Mouse (Mus musculus) midbrain, embryonic 11.5 days (tissue): Measurements from ENCODE around the gene Kcnj9. TPM values are rescaled to one million over a fixed set of nuclear protein-coding genes. Genes with fewer than 3 reads are reported as not detected.

Experiments used
- ATAC-seq: fragments of 200-750 bp; cut with Nextera tagmentation; 2 replicates; pipeline ENCODE4 v1.8.0; 2017; ENCODE audit warnings: moderate TSS enrichment, moderate library complexity; ENCODE audit not compliant: low FRiP score
- DNase-seq: peaks from one replicate; pipeline ENCODE4 v3.0.0; 2015; ENCODE audit warnings: low spot score; ENCODE audit errors: missing footprints
- H3K27ac ChIP-seq: fragments of 300-500 bp; sonication (generic); 2 replicates; pipeline ENCODE4 v1.5.1; 2014; ENCODE audit warnings: low read depth, low read length
- H3K27me3 ChIP-seq: fragments of 300-500 bp; sonication (generic); 2 replicates; pipeline ENCODE4 v1.6.1; 2014; ENCODE audit warnings: mild to moderate bottlenecking, low read length, moderate library complexity, mixed read lengths; ENCODE audit not compliant: control insufficient read depth, insufficient read depth
- H3K36me3 ChIP-seq: fragments of 300-500 bp; sonication (generic); 2 replicates; pipeline ENCODE4 v1.6.1; 2014; ENCODE audit warnings: mild to moderate bottlenecking, low read length, moderate library complexity, mixed read lengths; ENCODE audit not compliant: control insufficient read depth, insufficient read depth
- H3K4me1 ChIP-seq: fragments of 300-500 bp; sonication (generic); 2 replicates; pipeline ENCODE4 v1.6.1; 2014; ENCODE audit warnings: low read length; ENCODE audit not compliant: control insufficient read depth, insufficient read depth
- H3K4me2 ChIP-seq: fragments of 300-500 bp; sonication (generic); 2 replicates; pipeline ENCODE4 v1.6.1; 2014; ENCODE audit warnings: mild to moderate bottlenecking, moderate library complexity
- H3K4me3 ChIP-seq: fragments of 300-500 bp; sonication (generic); 2 replicates; pipeline ENCODE4 v1.5.1; 2014; ENCODE audit warnings: low read depth, low read length
- H3K9ac ChIP-seq: fragments of 300-500 bp; sonication (generic); 2 replicates; pipeline ENCODE4 v1.6.1; 2014; ENCODE audit warnings: low read length
- H3K9me3 ChIP-seq: fragments of 300-500 bp; sonication (generic); 2 replicates; pipeline ENCODE4 v1.6.1; 2016; ENCODE audit warnings: low read length; ENCODE audit not compliant: control insufficient read depth
- WGBS: fragments of 180-500 bp; shearing (Covaris S2); extraction: QIAGEN DNeasy Blood & Tissue Kit; methylation state at CpG from one replicate; pipeline ENCODE4 v1.1.7; 2014; 5-methylcytosine and 5-hydroxymethylcytosine counted together
- polyA plus RNA-seq: library from polyadenylated mRNA; unstranded; fragments of >200 nt; fragmentation: Nextera tagmentation; extraction: Ambion mirVana; gene quantifications from 2 replicates; pipeline ENCODE4 v1.2.1, GENCODE M21; 2014

Kcnj9 gene
- polyA plus RNA-seq, 1 experiment from 2014 or later, result 0.37 TPM

DNA sequence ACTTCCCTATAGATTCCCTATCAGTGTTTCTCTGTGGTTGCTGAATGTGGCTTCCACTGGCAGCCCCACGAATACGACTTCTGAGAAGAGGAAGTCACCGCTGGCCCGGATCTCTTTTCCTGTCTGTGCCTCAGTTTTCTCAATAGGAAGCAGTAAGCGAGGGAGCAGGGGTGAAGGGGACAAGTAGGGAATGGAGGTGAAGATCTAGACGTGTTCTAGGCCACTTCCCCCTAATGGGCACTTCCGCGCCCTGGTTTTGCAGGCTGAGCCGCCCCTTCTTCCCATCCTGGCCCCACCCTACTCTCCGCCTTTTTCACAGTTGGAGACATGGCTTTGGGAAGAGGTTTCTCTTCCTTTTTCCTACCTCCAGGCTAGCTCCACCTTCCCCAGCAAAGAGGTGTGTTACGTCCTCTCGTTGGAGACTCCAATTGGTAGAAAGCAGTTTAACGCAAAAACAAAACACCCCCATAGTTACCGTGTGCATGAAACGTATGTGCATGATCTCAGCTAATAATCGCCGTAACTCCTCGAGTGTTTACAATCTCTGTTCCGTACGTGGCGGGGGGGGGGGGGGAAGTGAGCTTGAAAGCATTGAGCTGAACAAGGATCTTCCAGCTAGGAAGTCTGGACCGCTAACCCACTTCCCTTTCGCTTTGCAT lies 17.7 kb downstream of the Kcnj9 start:
- peak overlapping the region; percentile 73 for H3K9ac ChIP-seq
- no peaks in the 10 kb centered on the region; the same call in 1 of the 2 replicates for H3K27me3 ChIP-seq
- WGBS, result 8% methylated on average over 23 of the region's 23 CpGs
- H3K9me3 ChIP-seq, result no peaks in the 10 kb centered on the region
- peak overlapping the region; percentile 72 for H3K4me3 ChIP-seq
- DNase-seq, result peak; percentile 89
- no peak for ATAC-seq
- H3K4me1 ChIP-seq, result peaks cover 35% of the 10 kb centered on the region
- no peaks in the 10 kb centered on the region for H3K36me3 ChIP-seq
- H3K4me2 ChIP-seq, result peak overlapping the region; percentile 88
- H3K27ac ChIP-seq, result peak overlapping the region; percentile 41; the same call in 1 of the 2 replicates

DNA sequence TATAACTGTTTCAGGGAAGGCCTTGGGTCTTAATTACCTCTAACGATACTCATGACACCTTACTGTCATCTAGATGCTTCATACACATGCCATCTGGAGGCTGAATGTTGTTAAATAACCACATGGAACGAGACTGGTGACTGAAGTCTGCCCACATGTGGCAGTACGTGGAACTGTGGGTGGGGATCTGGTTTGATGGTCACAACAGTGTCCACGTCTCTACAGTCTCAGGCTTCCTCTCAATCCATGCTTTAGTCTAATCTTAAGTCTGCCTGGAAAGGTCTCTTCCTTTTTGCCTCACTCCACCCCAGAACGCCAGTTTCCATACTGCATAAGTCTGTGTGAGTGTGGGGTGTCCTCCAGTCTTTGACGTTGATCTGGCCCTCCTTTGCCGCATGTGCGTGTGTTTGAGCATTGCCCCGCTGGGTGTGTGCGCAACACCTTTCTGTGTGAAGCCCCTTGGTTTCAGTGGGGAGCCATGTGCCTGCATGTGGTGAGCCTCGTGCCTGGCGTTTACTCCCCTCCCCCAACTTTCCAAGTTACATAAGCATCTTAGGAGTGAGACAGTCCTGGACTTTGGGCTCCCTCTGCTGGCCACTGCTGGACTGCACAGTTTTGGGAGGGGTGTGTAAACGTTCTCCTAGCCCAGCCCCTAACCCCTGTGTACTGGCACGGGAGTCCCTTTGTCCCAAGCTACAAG lies 19.3 kb downstream of the Kcnj9 start:
- Histone ChIP-seq H3K9me3 (no peaks in the 10 kb centered on the region), H3K4me1 (peaks cover 31% of the 10 kb centered on the region), H3K27me3 (no peaks in the 10 kb centered on the region; the same call in 1 of the 2 replicates), H3K27ac (0 out of 2 replicates have a peak overlapping the region, but pooled peaks have one; percentile 26), H3K9ac (peak overlapping the region; percentile 63), H3K4me2 (peak overlapping the region; percentile 48), H3K4me3 (no peak overlapping the region; the same call in 1 of the 2 replicates), H3K36me3 (no peaks in the 10 kb centered on the region)
- peak; percentile 100 for DNase-seq
- ATAC-seq, result peak; percentile 71
- 4% methylated on average over 14 of the region's 14 CpGs for WGBS

DNA sequence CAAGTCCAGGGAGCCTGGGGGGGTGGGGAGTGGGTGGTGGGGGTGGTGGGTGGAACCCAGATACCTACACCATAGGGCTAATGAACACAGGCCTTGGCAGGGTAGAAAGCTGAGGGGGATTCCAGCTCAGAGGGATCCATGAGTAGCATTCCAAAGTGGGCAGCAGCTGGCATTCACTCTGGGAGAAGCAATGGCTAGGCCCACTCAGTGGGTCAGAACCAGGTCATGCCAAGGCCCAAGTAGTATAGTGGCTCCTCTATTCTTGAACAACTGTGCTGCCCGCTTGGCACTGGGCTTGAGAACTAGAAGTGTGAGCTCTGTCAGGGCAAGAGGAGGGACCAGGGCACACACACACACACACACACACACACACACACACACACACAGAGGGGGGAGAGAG lies 20.7 kb downstream of the Kcnj9 start:
- Histone ChIP-seq H3K27me3 (no peaks in the 10 kb centered on the region; the same call in 1 of the 2 replicates), H3K4me1 (peaks cover 20% of the 10 kb centered on the region), H3K9ac (0 out of 2 replicates have a peak overlapping the region, but pooled peaks have one; percentile 4), H3K27ac (no peak overlapping the region), H3K36me3 (no peaks in the 10 kb centered on the region), H3K9me3 (no peaks in the 10 kb centered on the region), H3K4me2 (no peak overlapping the region), H3K4me3 (no peak overlapping the region)
- DNase-seq (no peak), ATAC-seq (no peak)
- 90% methylated on average over 1 of the region's 1 CpGs for WGBS

DNA sequence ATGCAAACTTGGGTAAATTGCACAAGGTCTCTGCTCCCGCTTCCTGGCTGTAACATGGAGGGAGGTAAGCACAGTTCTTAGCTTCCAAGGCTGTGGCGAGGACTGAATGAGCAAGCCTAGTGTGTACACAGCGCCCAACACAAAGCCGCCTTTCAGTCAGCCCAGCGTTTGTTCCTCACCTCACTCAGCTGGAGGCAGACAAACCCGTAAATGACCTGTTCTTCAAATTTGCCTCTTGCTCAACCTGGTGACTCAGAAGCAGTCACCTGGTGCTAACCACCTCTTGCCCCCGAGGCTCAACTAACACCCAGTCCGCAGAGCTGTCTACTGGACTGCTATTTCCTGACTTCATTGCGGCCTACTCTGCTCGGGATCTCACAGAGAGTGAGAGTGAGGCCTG lies 21.2 kb downstream of the Kcnj9 start:
- WGBS, result 67% methylated on average over 10 of the region's 10 CpGs
- H3K9ac ChIP-seq, result 0 out of 2 replicates have a peak overlapping the region, but pooled peaks have one; percentile 4
- no peaks in the 10 kb centered on the region for H3K9me3 ChIP-seq
- H3K4me1 ChIP-seq, result peaks cover 20% of the 10 kb centered on the region
- no peak overlapping the region for H3K4me2 ChIP-seq
- no peaks in the 10 kb centered on the region for H3K36me3 ChIP-seq
- no peaks in the 10 kb centered on the region; the same call in 1 of the 2 replicates for H3K27me3 ChIP-seq
- no peak overlapping the region for H3K27ac ChIP-seq
- no peak overlapping the region for H3K4me3 ChIP-seq
- ATAC-seq, result no peak
- DNase-seq, result no peak

DNA sequence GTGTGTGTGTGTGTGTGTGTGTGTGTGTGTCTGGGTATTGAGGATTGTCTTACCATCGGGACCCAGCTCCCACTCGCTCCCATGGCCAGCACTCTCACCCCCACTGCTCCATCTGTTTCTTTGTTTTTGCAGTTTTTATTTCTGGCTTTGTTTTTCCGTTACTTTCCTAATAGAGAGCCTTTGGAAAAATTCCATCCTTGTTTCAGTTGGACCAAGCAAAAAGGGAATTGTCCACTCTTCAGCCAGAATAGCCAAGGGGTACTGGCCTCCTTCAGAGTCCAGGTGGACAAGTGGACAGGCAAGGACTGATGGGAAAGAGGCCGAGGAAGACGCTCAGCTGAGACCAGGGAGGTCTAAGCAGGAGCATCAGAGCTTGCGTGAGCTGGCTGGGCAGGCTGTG lies 22.2 kb downstream of the Kcnj9 start:
- Histone ChIP-seq H3K9ac (no peak overlapping the region), H3K36me3 (no peaks in the 10 kb centered on the region), H3K4me1 (peaks cover 24% of the 10 kb centered on the region), H3K27ac (no peak overlapping the region), H3K4me3 (no peak overlapping the region), H3K4me2 (no peak overlapping the region), H3K27me3 (no peaks in the 10 kb centered on the region; the same call in 1 of the 2 replicates), H3K9me3 (no peaks in the 10 kb centered on the region)
- DNase-seq (no peak), ATAC-seq (no peak)
- WGBS, result 80% methylated on average over 6 of the region's 6 CpGs

DNA sequence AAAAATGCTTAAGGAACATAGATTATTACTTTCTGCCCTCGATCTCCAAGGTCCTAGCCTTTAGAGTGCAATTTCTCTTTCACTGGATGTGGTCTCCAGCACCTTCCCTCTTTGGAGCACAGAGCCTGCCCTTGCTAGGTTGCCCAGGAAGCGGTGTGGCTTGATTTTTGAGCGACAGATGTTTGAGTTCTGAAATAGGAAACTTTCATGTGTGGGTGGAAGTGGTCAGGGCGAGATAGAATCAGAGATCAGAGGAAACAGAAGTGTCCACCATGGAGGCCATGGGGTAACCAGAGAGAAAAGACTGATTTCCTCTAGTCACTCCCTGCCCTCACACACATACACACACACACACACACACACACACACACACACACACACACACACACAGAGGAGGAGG lies 22.9 kb downstream of the Kcnj9 start:
- Histone ChIP-seq H3K4me1 (peaks cover 23% of the 10 kb centered on the region), H3K36me3 (no peaks in the 10 kb centered on the region), H3K9ac (no peak overlapping the region), H3K9me3 (no peaks in the 10 kb centered on the region), H3K27me3 (no peaks in the 10 kb centered on the region; the same call in 1 of the 2 replicates), H3K4me3 (no peak overlapping the region), H3K27ac (no peak overlapping the region), H3K4me2 (no peak overlapping the region)
- DNase-seq (no peak), ATAC-seq (no peak)
- 81% methylated on average over 4 of the region's 4 CpGs for WGBS

DNA sequence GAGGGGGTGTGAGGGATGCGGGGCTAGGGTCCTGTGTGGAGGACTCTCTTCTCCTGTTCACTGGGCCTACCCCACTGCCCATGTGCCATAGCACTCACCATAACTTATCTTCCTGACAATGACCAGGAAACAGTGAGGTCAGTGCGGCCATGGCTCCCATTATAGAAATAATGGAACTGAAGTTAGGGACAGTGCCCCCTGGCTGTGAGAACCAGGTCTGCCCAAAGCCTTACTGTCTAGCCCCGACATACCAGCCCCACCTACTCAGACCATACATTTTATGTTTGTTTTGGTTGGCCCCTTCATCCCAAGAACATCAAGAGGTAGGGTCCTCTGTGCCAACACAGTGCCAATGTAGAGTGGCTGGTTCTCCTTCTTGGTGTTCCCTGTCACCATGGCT lies 23.5 kb downstream of the Kcnj9 start:
- 78% methylated on average over 3 of the region's 3 CpGs for WGBS
- DNase-seq (no peak), ATAC-seq (no peak)
- H3K36me3 ChIP-seq, result no peaks in the 10 kb centered on the region
- H3K4me1 ChIP-seq, result peaks cover 26% of the 10 kb centered on the region
- H3K9me3 ChIP-seq, result no peaks in the 10 kb centered on the region
- H3K4me3 ChIP-seq, result no peak overlapping the region
- no peak overlapping the region for H3K4me2 ChIP-seq
- no peak overlapping the region for H3K27ac ChIP-seq
- no peak overlapping the region for H3K9ac ChIP-seq
- no peaks in the 10 kb centered on the region; the same call in 1 of the 2 replicates for H3K27me3 ChIP-seq

DNA sequence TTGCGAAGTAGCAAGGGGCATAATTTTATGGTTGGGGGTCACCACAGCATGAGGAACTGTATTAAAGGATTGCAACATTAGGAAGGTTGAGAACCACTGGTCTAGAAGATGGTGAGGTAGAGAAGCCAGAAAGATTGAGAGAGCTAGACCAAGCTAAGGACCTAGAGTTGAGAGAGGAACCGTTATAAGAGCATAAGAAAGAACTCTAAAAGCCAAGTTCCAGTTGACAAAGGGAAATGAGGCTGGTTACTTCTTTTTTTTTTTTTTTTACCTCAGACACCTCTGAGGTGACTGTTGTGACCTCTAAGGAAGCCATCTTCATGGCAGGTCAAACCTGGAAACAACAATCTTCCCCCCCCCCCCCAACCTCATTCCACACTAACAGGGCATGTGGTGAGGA lies 24.0 kb downstream of the Kcnj9 start:
- no peak overlapping the region for H3K27ac ChIP-seq
- H3K27me3 ChIP-seq, result no peaks in the 10 kb centered on the region; the same call in 1 of the 2 replicates
- 92% methylated on average over 2 of the region's 2 CpGs for WGBS
- H3K36me3 ChIP-seq, result no peaks in the 10 kb centered on the region
- no peak overlapping the region for H3K4me3 ChIP-seq
- ATAC-seq (no peak), DNase-seq (no peak)
- H3K4me1 ChIP-seq, result peaks cover 26% of the 10 kb centered on the region
- H3K9me3 ChIP-seq, result no peaks in the 10 kb centered on the region
- H3K9ac ChIP-seq, result no peak overlapping the region
- no peak overlapping the region for H3K4me2 ChIP-seq

DNA sequence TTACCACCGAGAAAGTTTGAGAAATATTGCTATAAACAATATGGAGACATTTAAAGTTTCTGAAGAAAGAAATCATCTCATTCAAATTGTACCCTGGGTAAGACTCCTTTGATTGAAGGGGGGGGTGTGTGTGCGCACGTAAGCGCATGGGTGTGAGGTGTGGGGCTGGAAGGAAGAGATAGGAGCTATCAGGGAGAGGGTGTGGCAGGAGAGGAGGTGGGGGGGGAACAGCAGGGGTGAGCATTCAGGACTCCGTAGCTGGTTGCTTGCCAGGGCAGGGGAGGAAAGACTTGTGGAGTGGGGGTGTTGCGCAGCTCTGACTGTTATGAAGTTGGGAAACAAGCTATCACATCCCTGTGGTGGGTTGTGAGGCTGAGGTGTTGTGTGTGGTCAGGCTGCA lies 24.7 kb downstream of the Kcnj9 start:
- H3K9ac ChIP-seq, result no peak overlapping the region
- H3K4me2 ChIP-seq, result no peak overlapping the region
- no peaks in the 10 kb centered on the region for H3K9me3 ChIP-seq
- no peaks in the 10 kb centered on the region for H3K36me3 ChIP-seq
- WGBS, result 74% methylated on average over 6 of the region's 6 CpGs
- no peak for DNase-seq
- peaks cover 24% of the 10 kb centered on the region for H3K4me1 ChIP-seq
- ATAC-seq, result no peak
- H3K27me3 ChIP-seq, result no peaks in the 10 kb centered on the region; the same call in 1 of the 2 replicates
- no peak overlapping the region for H3K4me3 ChIP-seq
- H3K27ac ChIP-seq, result no peak overlapping the region
